Comparison of ENCODE assay signal across 9 mouse cellular contexts in the genomic region with DNA sequence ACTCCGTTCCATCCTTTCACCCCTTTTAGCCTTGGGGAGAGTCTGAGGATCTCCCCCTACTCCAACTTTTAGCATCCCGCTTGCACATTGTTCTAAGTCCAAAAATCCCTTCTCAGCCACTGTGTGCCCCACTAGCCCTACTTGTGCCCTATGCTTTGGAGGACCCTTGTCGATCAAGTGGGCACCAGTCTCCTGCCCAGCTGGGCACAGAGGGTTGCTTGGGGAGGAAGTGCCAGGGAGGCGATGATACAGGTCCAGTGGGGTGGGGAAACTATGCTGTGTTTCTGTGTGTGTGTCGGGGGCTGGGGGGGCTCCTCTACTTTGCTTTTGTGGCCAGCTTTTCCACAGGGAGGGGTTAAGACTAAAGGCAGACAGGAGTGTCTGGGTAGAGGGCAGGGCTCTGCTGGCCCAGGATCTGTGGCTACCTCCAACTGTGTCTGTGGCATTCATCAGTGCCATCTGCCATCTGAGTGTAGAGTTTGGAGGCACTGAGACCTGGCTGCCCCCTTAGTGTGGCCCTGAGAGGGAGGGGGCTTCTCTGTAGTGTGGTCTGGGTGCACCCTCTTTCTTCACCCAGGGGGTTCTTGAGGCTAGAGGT. TPM values are rescaled to one million over a fixed set of nuclear protein-coding genes. Genes with fewer than 3 reads are reported as not detected.
DNase-seq lines count a peak whose midpoint lies in the region; ATAC-seq and TF ChIP-seq lines count a peak whose summit lies in the region.
"Had no signal": no experiment of that assay in that cellular context is flagged by ENCODE, and none has a peak within 500 bp of the region (broad histone marks: within the 10 kb centered on the region; RNA-seq: fewer than 3 reads in every experiment).

No protein-coding gene starts in this region.

- H3K4me1 ChIP-seq in heart, adult 2 months (ENCODE audit: control insufficient read depth, insufficient read depth, low read length): peaks cover 3% of the 10 kb centered on the region
- H3K4me1 ChIP-seq in hindbrain, embryonic 13.5 days (replicated peaks): peaks cover 72% of the 10 kb centered on the region
- H3K4me1 ChIP-seq in lung, postnatal 0 days (ENCODE audit: insufficient read depth, low read depth, low read length): peaks cover 8% of the 10 kb centered on the region

- no peak for ATAC-seq in hindbrain, embryonic 13.5 days (ENCODE audit: low FRiP score)
- no peak for ATAC-seq in lung, postnatal 0 days

- H3K27ac ChIP-seq in heart, adult 2 months: no peak overlapping the region
- H3K27ac ChIP-seq in hindbrain, embryonic 13.5 days: no peak overlapping the region
- H3K27ac ChIP-seq in lung, postnatal 0 days (ENCODE audit: low read length): peak overlapping the region; percentile 89; the same call in 1 of the 2 replicates

- H3K9ac ChIP-seq in heart, adult 2 months (ENCODE audit: low read depth, low read length): no peak overlapping the region
- peak overlapping the region; percentile 94 for H3K9ac ChIP-seq in hindbrain, embryonic 13.5 days
- H3K9ac ChIP-seq in lung, postnatal 0 days (replicated peaks; ENCODE audit: low read depth): peak overlapping the region; percentile 90

- no peak for DNase-seq in heart, adult 2 months
- DNase-seq in heart, postnatal 14 days: no peak
- DNase-seq in cerebellum, adult 18-20 months: peak; percentile 18 to 41
- DNase-seq in lung, postnatal 0 days (ENCODE audit: low spot score): peak; percentile 48
- DNase-seq in adipocyte (ENCODE audit: low spot score): no peak
- no peak for DNase-seq in layer of hippocampus, postnatal 25 days (ENCODE audit: extremely low spot score in 1 of 2, low spot score in 1 of 2)
- no peak for DNase-seq in spleen, postnatal 14 days (ENCODE audit: low spot score in 2 of 2)

- H3K9me3 ChIP-seq in hindbrain, embryonic 13.5 days: no peaks in the 10 kb centered on the region
- H3K9me3 ChIP-seq in lung, postnatal 0 days (ENCODE audit: low read length): no peaks in the 10 kb centered on the region

- WGBS in heart, adult 2 months: 63% methylated on average over 5 of the region's 5 CpGs
- WGBS in hindbrain, embryonic 13.5 days: 22% methylated on average over 5 of the region's 5 CpGs
- WGBS in lung, postnatal 0 days: 10% methylated on average over 5 of the region's 5 CpGs

- TF ChIP-seq EP300 in heart, adult 2 months (IDR thresholded peaks at IDR 0.05; ENCODE audit: insufficient read depth, low read depth, low read length): no peak
- TF ChIP-seq EP300 in lung, postnatal 0 days (IDR thresholded peaks at IDR 0.05): no peak

- H3K79me2 ChIP-seq in heart, adult 2 months (replicated peaks; ENCODE audit: control insufficient read depth, insufficient read depth, low read length): no peaks in the 10 kb centered on the region

- peak overlapping the region; percentile 98 for H3K4me2 ChIP-seq in hindbrain, embryonic 13.5 days
- H3K4me2 ChIP-seq in lung, postnatal 0 days (replicated peaks; ENCODE audit: low read depth, low read length): peak overlapping the region; percentile 92

- TF ChIP-seq CTCF in heart, adult 2 months (IDR thresholded peaks at IDR 0.05): no peak
- no peak for TF ChIP-seq CTCF in lung, postnatal 0 days (IDR thresholded peaks at IDR 0.05)

- H3K4me3 ChIP-seq in heart, adult 2 months: peak overlapping the region; percentile 63; the same call in 1 of the 2 replicates
- peak overlapping the region; percentile 81 for H3K4me3 ChIP-seq in hindbrain, embryonic 13.5 days
- H3K4me3 ChIP-seq in lung, postnatal 0 days (ENCODE audit: low read depth, low read length): peak overlapping the region; percentile 91
- H3K4me3 ChIP-seq: myocyte had no signal

- no peaks in the 10 kb centered on the region for H3K36me3 ChIP-seq in heart, adult 2 months (ENCODE audit: control insufficient read depth, insufficient read depth, low read length)
- no peaks in the 10 kb centered on the region for H3K36me3 ChIP-seq in hindbrain, embryonic 13.5 days
- H3K36me3 ChIP-seq in lung, postnatal 0 days (ENCODE audit: insufficient read depth, low read length): peaks cover 4% of the 10 kb centered on the region; the same call in 1 of the 2 replicates

- H3K27me3 ChIP-seq in heart, adult 2 months (ENCODE audit: control insufficient read depth, insufficient read depth, low read length): peaks cover 9% of the 10 kb centered on the region
- peaks cover 17% of the 10 kb centered on the region for H3K27me3 ChIP-seq in hindbrain, embryonic 13.5 days
- no peaks in the 10 kb centered on the region for H3K27me3 ChIP-seq in lung, postnatal 0 days (replicated peaks; ENCODE audit: insufficient read depth, low read length)

- no peak for TF ChIP-seq POLR2A in heart, adult 2 months (IDR thresholded peaks at IDR 0.05; ENCODE audit: insufficient read depth, low read depth, low read length)

- intact Hi-C loops in heart, adult 2 months (cut with DNase I): loop anchor here (5.0 kb wide), 1 partner anchor 160 kb away; a partner anchor contains a TSS
- intact Hi-C loops in heart, postnatal 14 days (cut with DNase I): loop anchor here (2.0 to 5.0 kb wide), 2 partner anchors 98 to 160 kb away; a partner anchor contains a TSS

RNA-seq across cellular contexts. Expression of a gene that starts 1.4 kb away (rescaled TPM):
- total RNA-seq in heart, adult 2 months (2021): 1 to 10 TPM; 2.3 to 2.9 TPM
- polyA plus RNA-seq in heart, adult 2 months (2012; rRNA removed): 3.4 and 3.6 TPM in 2 replicates
- total RNA-seq in heart, postnatal 14 days (2021): 1 to 10 TPM; 3.0 to 3.3 TPM
- polyA plus RNA-seq in hindbrain, embryonic 13.5 days (2015; fragmentation: Nextera tagmentation; extraction: Ambion mirVana): 53.8 and 76.0 TPM in 2 replicates
- polyA plus RNA-seq in lung, postnatal 0 days (2015; fragmentation: Nextera tagmentation; extraction: Ambion mirVana): 113 and 123 TPM in 2 replicates
- total RNA-seq in layer of hippocampus, postnatal 25 days (2021): 10 to 100 TPM; 10.8 to 15.0 TPM

Comparison
In these comparisons a context has a peak if more than half of its experiments do, and no peak if none do; other contexts are left out.
1. DNase-seq: peak in cerebellum, adult 18-20 months (2 of 2) and lung, postnatal 0 days (single experiment); none in heart, adult 2 months (0 of 2), heart, postnatal 14 days (0 of 2), adipocyte (single experiment), layer of hippocampus, postnatal 25 days (0 of 2) and spleen, postnatal 14 days (0 of 2).
2. Peak in every context shown above with its lines, with median percentiles within 50 percentile points of each other: H3K4me3 ChIP-seq.